Mouse (Mus musculus) midbrain, embryonic 11.5 days (tissue): Measurements from ENCODE around the gene Miga1. TPM values are rescaled to one million over a fixed set of nuclear protein-coding genes. Genes with fewer than 3 reads are reported as not detected.

Experiments used
- ATAC-seq: fragments of 200-750 bp; cut with Nextera tagmentation; 2 replicates; pipeline ENCODE4 v1.8.0; 2017; ENCODE audit warnings: moderate TSS enrichment, moderate library complexity; ENCODE audit not compliant: low FRiP score
- DNase-seq: peaks from one replicate; pipeline ENCODE4 v3.0.0; 2015; ENCODE audit warnings: low spot score; ENCODE audit errors: missing footprints
- H3K27ac ChIP-seq: fragments of 300-500 bp; sonication (generic); 2 replicates; pipeline ENCODE4 v1.5.1; 2014; ENCODE audit warnings: low read depth, low read length
- H3K27me3 ChIP-seq: fragments of 300-500 bp; sonication (generic); 2 replicates; pipeline ENCODE4 v1.6.1; 2014; ENCODE audit warnings: mild to moderate bottlenecking, low read length, moderate library complexity, mixed read lengths; ENCODE audit not compliant: control insufficient read depth, insufficient read depth
- H3K36me3 ChIP-seq: fragments of 300-500 bp; sonication (generic); 2 replicates; pipeline ENCODE4 v1.6.1; 2014; ENCODE audit warnings: mild to moderate bottlenecking, low read length, moderate library complexity, mixed read lengths; ENCODE audit not compliant: control insufficient read depth, insufficient read depth
- H3K4me1 ChIP-seq: fragments of 300-500 bp; sonication (generic); 2 replicates; pipeline ENCODE4 v1.6.1; 2014; ENCODE audit warnings: low read length; ENCODE audit not compliant: control insufficient read depth, insufficient read depth
- H3K4me2 ChIP-seq: fragments of 300-500 bp; sonication (generic); 2 replicates; pipeline ENCODE4 v1.6.1; 2014; ENCODE audit warnings: mild to moderate bottlenecking, moderate library complexity
- H3K4me3 ChIP-seq: fragments of 300-500 bp; sonication (generic); 2 replicates; pipeline ENCODE4 v1.5.1; 2014; ENCODE audit warnings: low read depth, low read length
- H3K9ac ChIP-seq: fragments of 300-500 bp; sonication (generic); 2 replicates; pipeline ENCODE4 v1.6.1; 2014; ENCODE audit warnings: low read length
- H3K9me3 ChIP-seq: fragments of 300-500 bp; sonication (generic); 2 replicates; pipeline ENCODE4 v1.6.1; 2016; ENCODE audit warnings: low read length; ENCODE audit not compliant: control insufficient read depth
- WGBS: fragments of 180-500 bp; shearing (Covaris S2); extraction: QIAGEN DNeasy Blood & Tissue Kit; methylation state at CpG from one replicate; pipeline ENCODE4 v1.1.7; 2014; 5-methylcytosine and 5-hydroxymethylcytosine counted together
- polyA plus RNA-seq: library from polyadenylated mRNA; unstranded; fragments of >200 nt; fragmentation: Nextera tagmentation; extraction: Ambion mirVana; gene quantifications from 2 replicates; pipeline ENCODE4 v1.2.1, GENCODE M21; 2014

Gene Miga1
- polyA plus RNA-seq, result 19.3 and 21.8 TPM in 2 replicates

DNA sequence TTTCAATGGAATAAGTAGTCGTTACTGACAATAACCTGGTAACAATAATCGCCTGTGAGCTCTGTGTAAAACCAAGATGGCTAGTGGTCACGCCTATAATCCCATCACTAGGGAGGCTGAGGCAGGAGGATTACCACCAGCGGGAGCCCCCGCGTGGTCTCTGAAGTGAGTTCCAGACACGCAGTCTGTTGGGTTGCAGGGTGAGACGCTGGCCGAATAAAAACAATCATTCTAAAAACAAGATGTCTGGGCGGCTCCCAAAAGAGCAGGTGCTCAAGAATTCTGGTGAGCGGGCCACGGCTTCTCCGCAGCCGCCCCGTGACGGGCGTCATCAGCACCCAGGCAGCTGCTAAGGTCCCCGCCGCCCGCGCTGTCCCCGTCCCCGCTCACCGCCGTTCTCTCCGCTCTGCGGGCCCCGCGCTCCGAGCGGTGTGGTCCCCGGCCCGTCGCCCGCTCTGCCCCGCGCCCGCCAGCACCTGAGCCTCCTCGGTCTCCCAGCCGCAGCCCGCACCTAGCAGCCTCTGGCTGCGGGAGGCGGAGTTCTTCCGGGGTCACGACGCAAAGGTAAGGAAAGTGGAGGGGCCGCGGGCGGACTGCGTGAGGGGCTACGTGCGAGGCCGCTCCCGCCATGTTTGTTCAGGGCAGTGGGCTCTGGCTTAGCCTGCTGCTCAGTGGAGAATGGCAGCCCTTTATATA, at the start of gene Miga1:
Gene Miga1, minus strand, starts transcription at position 546 of the 696 bp plus-strand sequence.
- Histone ChIP-seq H3K27ac (no peak within 1 kb of the TSS), H3K9me3 (no peaks in the 10 kb centered on the region), H3K4me1 (no peaks in the 10 kb centered on the region), H3K27me3 (no peaks in the 10 kb centered on the region), H3K4me3 (peak within 1 kb of the TSS; percentile 82), H3K36me3 (peaks cover 2% of the 10 kb centered on the region; the same call in 1 of the 2 replicates), H3K4me2 (peak within 1 kb of the TSS; percentile 46), H3K9ac (peak within 1 kb of the TSS; percentile 76)
- WGBS, result 3% methylated on average over 54 of the region's 54 CpGs
- DNase-seq (peak; percentile 97), ATAC-seq (peak; percentile 95)

DNA sequence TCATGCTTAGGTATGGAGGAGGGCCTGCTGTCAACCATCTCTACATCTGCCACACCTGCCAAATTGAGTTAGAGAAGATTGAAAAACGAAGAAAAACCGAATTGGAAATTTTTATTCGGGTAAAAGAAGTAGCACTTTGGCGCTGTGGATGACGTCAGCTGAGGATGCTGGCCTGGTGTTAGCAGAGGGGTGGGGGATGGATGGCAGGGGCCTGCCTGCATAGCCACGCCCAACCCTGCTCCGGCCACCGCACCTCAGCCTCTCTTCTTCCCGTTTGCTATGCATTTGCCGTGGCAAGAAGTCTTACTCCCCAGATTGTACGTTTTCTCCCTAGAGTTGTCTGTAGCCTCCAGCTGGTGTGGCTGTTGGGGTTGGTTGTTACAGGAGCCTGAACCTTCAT, 43.9 kb upstream of the Miga1 start:
- Histone ChIP-seq H3K9me3 (no peaks in the 10 kb centered on the region), H3K27me3 (no peaks in the 10 kb centered on the region), H3K9ac (no peak overlapping the region), H3K4me1 (no peaks in the 10 kb centered on the region), H3K4me2 (no peak overlapping the region), H3K36me3 (peaks cover 14% of the 10 kb centered on the region), H3K4me3 (no peak overlapping the region), H3K27ac (no peak overlapping the region)
- DNase-seq (no peak), ATAC-seq (no peak)
- 76% methylated on average over 11 of the region's 11 CpGs for WGBS

DNA sequence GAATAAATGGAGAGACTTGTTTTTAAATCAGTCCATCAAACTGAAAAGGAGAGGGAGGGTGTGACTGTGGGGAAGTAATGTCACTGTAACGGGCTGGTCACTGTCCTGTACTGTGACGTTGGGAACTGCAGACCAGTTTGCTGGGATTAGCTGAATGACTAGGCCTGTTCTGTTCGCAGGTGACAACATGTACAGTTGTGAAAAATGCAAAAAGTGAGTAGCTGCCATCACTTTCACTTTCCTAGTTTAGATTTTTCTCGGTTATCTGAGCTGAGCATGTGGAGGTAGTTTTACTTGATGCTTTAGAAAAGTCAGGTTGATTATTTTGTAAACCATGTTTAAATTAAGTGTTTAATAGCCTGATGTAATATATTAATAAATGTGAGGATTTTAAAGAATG, 35.9 kb upstream of the Miga1 start:
- H3K9me3 ChIP-seq, result no peaks in the 10 kb centered on the region
- H3K4me1 ChIP-seq, result no peaks in the 10 kb centered on the region
- H3K9ac ChIP-seq, result no peak overlapping the region
- DNase-seq (no peak), ATAC-seq (no peak)
- H3K4me2 ChIP-seq, result no peak overlapping the region
- H3K4me3 ChIP-seq, result no peak overlapping the region
- H3K27ac ChIP-seq, result no peak overlapping the region
- peaks cover 5% of the 10 kb centered on the region; the same call in 1 of the 2 replicates for H3K36me3 ChIP-seq
- no peaks in the 10 kb centered on the region for H3K27me3 ChIP-seq
- 93% methylated on average over 4 of the region's 4 CpGs for WGBS

DNA sequence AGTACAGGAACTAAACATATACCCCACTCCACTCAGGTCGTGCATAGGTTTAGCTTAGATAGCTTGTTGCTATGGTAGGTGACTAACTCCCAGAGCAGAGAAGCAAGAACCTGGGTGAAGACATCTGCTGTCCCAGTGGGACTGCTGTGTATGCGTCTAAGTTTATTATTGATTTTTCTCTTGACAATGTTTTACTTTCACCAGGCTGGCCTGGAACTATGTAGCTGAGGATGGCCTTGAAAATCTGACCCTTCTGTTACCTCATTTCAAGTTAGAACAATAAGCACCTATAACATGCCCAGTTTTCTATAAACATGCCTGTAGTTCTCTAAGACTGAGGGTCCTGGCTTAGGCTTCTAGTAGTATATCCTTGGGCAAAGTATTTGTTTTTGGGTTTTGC, 24.0 kb upstream of the Miga1 start:
- H3K36me3 ChIP-seq, result peaks cover 11% of the 10 kb centered on the region; the same call in 1 of the 2 replicates
- H3K4me1 ChIP-seq, result no peaks in the 10 kb centered on the region
- H3K4me2 ChIP-seq, result no peak overlapping the region
- no peak overlapping the region for H3K9ac ChIP-seq
- no peaks in the 10 kb centered on the region for H3K27me3 ChIP-seq
- H3K9me3 ChIP-seq, result no peaks in the 10 kb centered on the region
- ATAC-seq (no peak), DNase-seq (no peak)
- 91% methylated on average over 2 of the region's 2 CpGs for WGBS
- no peak overlapping the region for H3K4me3 ChIP-seq
- no peak overlapping the region for H3K27ac ChIP-seq

GRCm38 (mm10) chr3:152359151-152359550, 18.9 kb upstream of the Miga1 start:
- Histone ChIP-seq H3K9ac (no peak overlapping the region), H3K9me3 (no peaks in the 10 kb centered on the region), H3K27me3 (no peaks in the 10 kb centered on the region), H3K4me3 (no peak overlapping the region), H3K4me2 (no peak overlapping the region), H3K27ac (no peak overlapping the region), H3K4me1 (no peaks in the 10 kb centered on the region), H3K36me3 (peaks cover 8% of the 10 kb centered on the region; the same call in 1 of the 2 replicates)
- ATAC-seq (no peak), DNase-seq (no peak)
- WGBS, result 83% methylated on average over 7 of the region's 7 CpGs

DNA sequence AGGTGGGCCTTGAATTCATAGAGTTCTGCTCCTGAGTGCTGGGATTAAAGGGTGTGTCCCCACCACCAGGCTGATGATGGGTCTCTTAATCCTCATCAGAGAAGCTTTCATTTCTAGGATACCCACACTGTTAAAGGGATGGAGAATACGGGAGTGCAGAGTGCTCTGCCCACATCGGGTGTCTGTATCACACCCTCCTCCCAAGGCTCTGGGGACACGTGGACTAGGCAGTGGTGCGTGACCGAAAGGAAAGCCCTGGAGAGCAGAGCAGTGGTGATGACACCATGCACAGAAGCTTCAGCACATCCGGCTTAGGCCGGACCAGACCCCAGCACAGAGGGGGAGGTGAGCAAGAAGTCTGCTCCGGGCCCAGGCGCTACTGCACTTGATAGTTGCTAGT, 16.5 kb upstream of the Miga1 start:
- no peaks in the 10 kb centered on the region for H3K4me1 ChIP-seq

DNA sequence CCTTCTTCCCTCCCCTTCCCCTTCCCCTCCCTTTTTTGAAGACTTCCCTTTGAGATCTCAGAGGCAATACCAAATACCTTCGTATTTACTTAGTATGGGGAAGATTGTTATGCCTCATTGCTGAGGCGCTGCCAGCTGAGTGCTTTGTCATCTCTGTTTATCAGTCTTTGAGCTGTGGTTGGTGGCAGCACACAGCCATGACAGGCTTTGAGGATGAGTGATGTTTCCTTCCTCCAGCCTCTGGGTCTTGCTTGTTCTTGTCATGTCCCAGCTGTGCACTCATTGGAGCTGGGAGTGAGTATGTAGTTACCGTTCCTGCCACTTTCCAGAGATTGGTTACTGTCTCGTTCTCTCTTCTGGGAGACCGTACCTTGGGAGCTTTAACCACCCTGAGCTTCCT, 15.2 kb upstream of the Miga1 start:
- Histone ChIP-seq H3K9ac (no peak overlapping the region), H3K27me3 (no peaks in the 10 kb centered on the region)
- DNase-seq, result peak; percentile 21

More for the DNA sequence above, 16.5 kb upstream of the Miga1 start:
- peaks cover 6% of the 10 kb centered on the region; the same call in 1 of the 2 replicates for H3K36me3 ChIP-seq
- no peaks in the 10 kb centered on the region for H3K27me3 ChIP-seq
- H3K9ac ChIP-seq, result no peak overlapping the region
- H3K4me2 ChIP-seq, result no peak overlapping the region
- no peaks in the 10 kb centered on the region for H3K9me3 ChIP-seq
- ATAC-seq (no peak), DNase-seq (peak; percentile 71)
- no peak overlapping the region for H3K4me3 ChIP-seq
- H3K27ac ChIP-seq, result no peak overlapping the region
- 82% methylated on average over 9 of the region's 9 CpGs for WGBS

DNA sequence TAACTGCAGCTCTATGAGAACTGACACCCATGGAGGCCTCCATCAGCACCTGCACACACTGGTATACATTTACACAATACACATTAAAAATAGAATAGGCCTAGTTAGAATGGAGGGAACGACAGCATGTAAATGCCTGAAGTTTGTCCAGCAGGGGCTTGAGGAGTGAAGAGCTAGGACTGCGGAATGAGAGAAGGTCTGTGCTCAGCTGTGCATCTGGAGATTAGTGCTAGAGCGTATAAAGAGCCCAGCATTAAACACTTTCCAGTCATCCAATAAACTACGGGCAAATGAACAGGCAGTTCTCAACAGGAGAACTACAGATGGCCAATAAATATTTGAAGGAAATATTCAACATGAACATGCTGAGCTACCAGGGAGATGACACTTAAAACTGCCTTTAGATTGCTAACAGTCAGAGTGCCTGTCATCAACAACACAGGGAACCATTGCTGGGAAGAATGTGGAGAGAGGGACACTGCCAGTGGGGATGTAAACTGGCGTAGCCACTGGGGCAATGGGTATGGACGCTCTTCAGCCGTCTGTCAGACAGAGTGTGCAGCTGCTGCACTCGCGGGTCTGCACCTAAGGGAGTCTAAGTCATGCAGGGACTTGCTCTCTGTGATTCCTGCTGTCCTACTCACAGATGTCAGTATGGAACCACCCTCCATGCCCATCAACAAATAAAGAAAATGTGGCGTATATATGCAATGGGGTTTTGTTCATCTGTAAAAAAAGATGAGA, 13.4 kb upstream of the Miga1 start:
- H3K36me3 ChIP-seq, result no peaks in the 10 kb centered on the region
- DNase-seq, result peak; percentile 77
- H3K9ac ChIP-seq, result no peak overlapping the region
- WGBS, result 78% methylated on average over 10 of the region's 10 CpGs
- H3K4me3 ChIP-seq, result no peak overlapping the region
- peak; percentile 45; the same call in 1 of the 2 replicates for ATAC-seq
- H3K4me2 ChIP-seq, result no peak overlapping the region
- H3K27ac ChIP-seq, result no peak overlapping the region
- H3K4me1 ChIP-seq, result no peaks in the 10 kb centered on the region
- H3K27me3 ChIP-seq, result no peaks in the 10 kb centered on the region
- no peaks in the 10 kb centered on the region for H3K9me3 ChIP-seq

More for the DNA sequence above, 15.2 kb upstream of the Miga1 start:
- no peak for ATAC-seq
- Histone ChIP-seq H3K4me3 (no peak overlapping the region), H3K4me2 (no peak overlapping the region), H3K4me1 (no peaks in the 10 kb centered on the region), H3K27ac (no peak overlapping the region), H3K9me3 (no peaks in the 10 kb centered on the region), H3K36me3 (peaks cover 6% of the 10 kb centered on the region; the same call in 1 of the 2 replicates)
- 75% methylated on average over 5 of the region's 5 CpGs for WGBS

- H3K9ac ChIP-seq, result no peak overlapping the region
- H3K4me2 ChIP-seq, result no peak overlapping the region
- no peak for ATAC-seq
- H3K36me3 ChIP-seq, result no peaks in the 10 kb centered on the region
- WGBS, result 89% methylated on average over 4 of the region's 4 CpGs
- no peak overlapping the region for H3K4me3 ChIP-seq
- DNase-seq, result peak; percentile 33
- H3K4me1 ChIP-seq, result peaks cover 6% of the 10 kb centered on the region
- no peak overlapping the region for H3K27ac ChIP-seq
- no peaks in the 10 kb centered on the region for H3K27me3 ChIP-seq
- no peaks in the 10 kb centered on the region for H3K9me3 ChIP-seq
Observed at GRCm38 (mm10) chr3:152352289-152352688, 12.1 kb upstream of the Miga1 start.
